Mouse (Mus musculus): ENCODE results near the gene Cdc42. TPM values are rescaled to one million over a fixed set of nuclear protein-coding genes. Genes with fewer than 3 reads are reported as not detected.

The Cdc42 gene
- polyA plus RNA-seq, 1 experiment from 2014 or later: 456 TPM

- 0 out of 2 replicates have a peak overlapping the region, but pooled peaks have one; percentile 20 for H3K27ac ChIP-seq (replicated peaks)
- 38% methylated on average over 19 of the region's 19 CpGs for WGBS
- H3K4me3 ChIP-seq (ENCODE audit: low read depth, low read length): no peak overlapping the region
- no peak for ATAC-seq (ENCODE audit: low FRiP score, low TSS enrichment)
- no peaks in the 10 kb centered on the region for H3K27me3 ChIP-seq (ENCODE audit: control insufficient read depth, insufficient read depth, low read length)
- DNase-seq (ENCODE audit: low spot score): no peak
- peak overlapping the region; percentile 23; the same call in 1 of the 2 replicates for H3K4me2 ChIP-seq (replicated peaks; ENCODE audit: low read depth)
- no peaks in the 10 kb centered on the region for H3K36me3 ChIP-seq (ENCODE audit: control insufficient read depth, insufficient read depth, low read length)
- no peak for TF ChIP-seq CTCF (IDR thresholded peaks at IDR 0.05; ENCODE audit: low read depth)
- no peak for TF ChIP-seq EP300 (optimal IDR thresholded peaks at IDR 0.05)
- H3K9ac ChIP-seq (ENCODE audit: low read length): no peak overlapping the region
- H3K9me3 ChIP-seq (ENCODE audit: control insufficient read depth, low read length): no peaks in the 10 kb centered on the region
- H3K4me1 ChIP-seq (replicated peaks; ENCODE audit: control insufficient read depth, insufficient read depth): no peaks in the 10 kb centered on the region
These were observed 18.1 kb upstream of the Cdc42 start for GRCm38 (mm10) chr4:137375314-137376278.

- Histone ChIP-seq H3K4me1 (replicated peaks; ENCODE audit: control insufficient read depth, insufficient read depth) (0 out of 2 replicates have a peak, but pooled peaks cover 3% of the 10 kb centered on the region), H3K27me3 (ENCODE audit: control insufficient read depth, insufficient read depth, low read length) (no peaks in the 10 kb centered on the region), H3K4me3 (ENCODE audit: low read depth, low read length) (no peak overlapping the region), H3K4me2 (replicated peaks; ENCODE audit: low read depth) (no peak overlapping the region), H3K27ac (replicated peaks) (no peak overlapping the region), H3K9ac (ENCODE audit: low read length) (no peak overlapping the region), H3K36me3 (ENCODE audit: control insufficient read depth, insufficient read depth, low read length) (no peaks in the 10 kb centered on the region), H3K9me3 (ENCODE audit: control insufficient read depth, low read length) (no peaks in the 10 kb centered on the region)
- no peak for DNase-seq (ENCODE audit: low spot score)
- WGBS: 51% methylated on average over 6 of the region's 6 CpGs
- no peak for TF ChIP-seq EP300 (optimal IDR thresholded peaks at IDR 0.05)
- TF ChIP-seq CTCF (IDR thresholded peaks at IDR 0.05; ENCODE audit: low read depth): no peak
- no peak for ATAC-seq (ENCODE audit: low FRiP score, low TSS enrichment)
These were observed 16.2 kb upstream of the Cdc42 start for GRCm38 (mm10) chr4:137373711-137374110.

DNA sequence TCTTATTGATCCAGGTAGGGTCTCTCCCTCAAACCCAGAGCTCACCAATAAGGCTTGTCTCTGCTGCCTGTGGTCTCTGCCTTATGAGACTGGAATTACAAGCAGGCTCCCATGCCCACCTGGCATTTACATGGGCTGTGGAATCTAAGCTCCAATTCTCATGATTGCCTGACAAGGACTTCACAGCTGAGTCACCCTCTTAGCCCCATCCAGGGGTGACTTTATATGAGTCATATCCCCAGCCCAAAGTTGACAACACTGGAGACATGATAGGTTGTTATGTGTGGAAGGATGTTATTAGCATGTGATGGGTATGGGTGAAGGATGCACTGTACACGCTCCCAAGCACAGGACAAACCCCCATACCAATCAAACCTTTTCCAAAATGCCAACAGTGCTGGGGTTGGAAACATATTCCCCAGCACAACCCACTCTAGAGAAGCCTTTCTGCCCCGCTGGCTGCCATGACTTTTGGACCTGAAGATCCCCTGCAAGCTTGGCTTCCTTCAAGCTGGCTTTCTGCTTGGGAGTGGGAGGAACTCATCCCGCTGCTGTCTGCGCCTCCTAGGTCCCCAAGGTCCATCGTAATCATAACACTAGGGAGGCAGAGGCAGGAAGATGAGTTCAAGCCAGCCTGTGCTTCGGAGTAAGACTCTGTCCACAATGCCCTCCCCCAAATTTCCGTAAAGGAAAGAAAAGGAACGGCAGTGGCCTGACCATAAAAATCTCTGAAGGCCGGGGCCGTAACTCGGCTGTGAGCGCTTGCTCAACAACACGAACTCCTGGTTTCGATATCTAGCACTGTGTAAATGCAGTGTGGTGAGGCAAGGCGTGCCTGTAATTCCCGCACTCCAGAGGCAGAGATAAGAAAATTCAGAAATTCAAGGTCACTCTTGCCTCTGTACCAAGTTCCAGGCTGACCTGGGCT is 14.3 kb upstream of the Cdc42 start:
- Histone ChIP-seq H3K36me3 (ENCODE audit: control insufficient read depth, insufficient read depth, low read length) (no peaks in the 10 kb centered on the region), H3K27me3 (ENCODE audit: control insufficient read depth, insufficient read depth, low read length) (no peaks in the 10 kb centered on the region), H3K4me2 (replicated peaks; ENCODE audit: low read depth) (peak overlapping the region; percentile 5; the same call in 1 of the 2 replicates), H3K9me3 (ENCODE audit: control insufficient read depth, low read length) (no peaks in the 10 kb centered on the region), H3K27ac (replicated peaks) (0 out of 2 replicates have a peak overlapping the region, but pooled peaks have one; percentile 35), H3K4me3 (ENCODE audit: low read depth, low read length) (no peak overlapping the region), H3K9ac (ENCODE audit: low read length) (no peak overlapping the region), H3K4me1 (replicated peaks; ENCODE audit: control insufficient read depth, insufficient read depth) (0 out of 2 replicates have a peak, but pooled peaks cover 3% of the 10 kb centered on the region)
- WGBS: 76% methylated on average over 16 of the region's 16 CpGs
- TF ChIP-seq CTCF (IDR thresholded peaks at IDR 0.05; ENCODE audit: low read depth) (no peak), EP300 (optimal IDR thresholded peaks at IDR 0.05) (no peak)
- ATAC-seq (ENCODE audit: low FRiP score, low TSS enrichment): peak; percentile 62
- DNase-seq (ENCODE audit: low spot score): peak; percentile 58

- ATAC-seq (ENCODE audit: low FRiP score, low TSS enrichment) (peak; percentile 78), DNase-seq (ENCODE audit: low spot score) (peak; percentile 77)
- 6% methylated on average over 27 of the region's 29 CpGs for WGBS
- Histone ChIP-seq H3K4me1 (replicated peaks; ENCODE audit: control insufficient read depth, insufficient read depth) (0 out of 2 replicates have a peak, but pooled peaks cover 3% of the 10 kb centered on the region), H3K9me3 (ENCODE audit: control insufficient read depth, low read length) (no peaks in the 10 kb centered on the region), H3K9ac (ENCODE audit: low read length) (peak overlapping the region; percentile 63), H3K27ac (replicated peaks) (peak overlapping the region; percentile 67), H3K4me2 (replicated peaks; ENCODE audit: low read depth) (peak overlapping the region; percentile 69), H3K27me3 (ENCODE audit: control insufficient read depth, insufficient read depth, low read length) (no peaks in the 10 kb centered on the region), H3K36me3 (ENCODE audit: control insufficient read depth, insufficient read depth, low read length) (no peaks in the 10 kb centered on the region), H3K4me3 (ENCODE audit: low read depth, low read length) (peak overlapping the region; percentile 32)
- TF ChIP-seq CTCF (IDR thresholded peaks at IDR 0.05; ENCODE audit: low read depth) (peak; percentile 19; the same call in 1 of the 2 replicates), EP300 (optimal IDR thresholded peaks at IDR 0.05) (no peak)
These were observed 12.6 kb upstream of the Cdc42 start for GRCm38 (mm10) chr4:137369954-137370750.

- no peaks in the 10 kb centered on the region for H3K36me3 ChIP-seq (ENCODE audit: control insufficient read depth, insufficient read depth, low read length)
- WGBS: 39% methylated on average over 1 of the region's 1 CpGs
- no peak overlapping the region for H3K4me3 ChIP-seq (ENCODE audit: low read depth, low read length)
- ATAC-seq (ENCODE audit: low FRiP score, low TSS enrichment) (no peak), DNase-seq (ENCODE audit: low spot score) (no peak)
- H3K27me3 ChIP-seq (ENCODE audit: control insufficient read depth, insufficient read depth, low read length): no peaks in the 10 kb centered on the region
- TF ChIP-seq CTCF (IDR thresholded peaks at IDR 0.05; ENCODE audit: low read depth) (no peak), EP300 (optimal IDR thresholded peaks at IDR 0.05) (no peak)
- H3K4me1 ChIP-seq (replicated peaks; ENCODE audit: control insufficient read depth, insufficient read depth): 0 out of 2 replicates have a peak, but pooled peaks cover 3% of the 10 kb centered on the region
- no peaks in the 10 kb centered on the region for H3K9me3 ChIP-seq (ENCODE audit: control insufficient read depth, low read length)
- no peak overlapping the region for H3K4me2 ChIP-seq (replicated peaks; ENCODE audit: low read depth)
- H3K27ac ChIP-seq (replicated peaks): peak overlapping the region; percentile 35; the same call in 1 of the 2 replicates
- no peak overlapping the region; the same call in 1 of the 2 replicates for H3K9ac ChIP-seq (ENCODE audit: low read length)
These were observed 10.7 kb upstream of the Cdc42 start for GRCm38 (mm10) chr4:137368198-137368597.
